Mouse (Mus musculus) monocyte, adult 59 days (primary cell): ENCODE results near the gene Lin7b. TPM values are rescaled to one million over a fixed set of nuclear protein-coding genes. Genes with fewer than 3 reads are reported as not detected.

Source experiments
- total RNA-seq, 2 experiments: library from RNA; stranded (reverse); gene quantifications; one replicate each; pipeline ENCODE4 v1.2.4; 2023

Gene Lin7b
- not detected for total RNA-seq

GRCm38 (mm10) chr7:45370475-45371311 is at the start of gene Lin7b:
Gene Lin7b, minus strand, starts transcription at chr7:45370583.

GRCm38 (mm10) chr7:45413113-45413863 is 42.9 kb upstream of the Lin7b start, which contains the start of gene Ntf5:
Gene Ntf5, plus strand, starts transcription at chr7:45413695.

GRCm38 (mm10) chr7:45405091-45406075 is 35.0 kb upstream of the Lin7b start, which contains the start of gene Kcna7:
Gene Kcna7, plus strand, starts transcription at chr7:45405653.

DNA sequence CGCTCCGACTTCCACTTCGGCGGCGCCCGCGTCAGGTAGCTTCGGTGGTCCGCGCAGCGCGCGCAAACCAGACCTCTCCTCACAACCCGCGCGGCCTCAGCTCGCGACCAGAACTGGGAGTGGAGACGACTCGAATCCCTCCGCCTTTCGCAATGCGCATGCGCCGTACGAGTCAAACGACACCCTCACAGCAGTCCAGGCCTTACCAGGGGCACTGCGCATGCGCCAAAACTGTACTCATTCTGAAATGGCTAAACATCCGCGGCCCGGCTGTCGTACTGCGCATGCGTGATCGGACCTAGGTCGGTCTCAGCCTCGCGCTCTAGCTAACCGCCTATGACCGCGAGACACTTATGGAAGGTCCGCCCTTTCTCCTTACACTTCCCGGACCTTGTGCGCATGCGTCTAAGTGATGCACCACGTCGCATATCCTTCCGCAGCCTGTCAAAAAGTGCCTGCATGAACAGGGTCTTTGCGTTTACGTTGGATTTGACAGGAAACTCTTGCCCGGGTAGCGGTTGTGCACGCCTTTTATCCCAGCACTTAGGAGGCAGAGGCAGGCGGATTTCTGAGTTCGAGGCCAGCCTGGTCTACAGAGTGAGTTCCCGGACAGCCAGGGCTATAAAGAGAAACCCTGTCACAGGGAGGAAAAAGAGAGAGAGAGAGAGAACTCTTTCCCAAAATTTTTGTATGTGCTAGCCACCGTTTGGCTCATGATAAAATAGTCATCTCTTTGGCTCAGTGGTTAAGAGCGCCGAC is 25.4 kb upstream of the Lin7b start, which contains the start of gene Snrnp70:
TSS of gene Snrnp70 (minus strand) at position 165 of the 759 bp plus-strand sequence.

DNA sequence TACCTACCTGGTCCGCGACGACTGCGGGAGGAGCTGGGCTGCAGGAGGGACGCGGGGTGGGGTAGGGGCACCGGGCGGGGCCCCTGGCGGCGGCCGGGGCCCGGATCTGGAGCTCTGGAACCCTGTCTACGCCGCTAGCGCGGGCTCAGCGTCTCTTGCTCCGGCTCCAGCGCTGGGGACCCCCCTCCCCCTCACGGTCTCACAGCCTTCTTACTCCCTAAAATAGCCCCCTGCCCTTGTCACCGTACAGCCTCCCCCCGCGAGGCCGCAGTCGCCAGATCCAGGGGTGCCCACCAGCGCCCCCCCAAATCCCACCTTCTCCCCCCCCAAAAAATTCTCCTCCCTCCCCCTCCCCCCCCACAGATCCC is 3.7 kb downstream of the Lin7b start, which contains the start of gene Ppfia3:
TSS of gene Ppfia3 (minus strand) at position 368 of the 368 bp plus-strand sequence.

DNA sequence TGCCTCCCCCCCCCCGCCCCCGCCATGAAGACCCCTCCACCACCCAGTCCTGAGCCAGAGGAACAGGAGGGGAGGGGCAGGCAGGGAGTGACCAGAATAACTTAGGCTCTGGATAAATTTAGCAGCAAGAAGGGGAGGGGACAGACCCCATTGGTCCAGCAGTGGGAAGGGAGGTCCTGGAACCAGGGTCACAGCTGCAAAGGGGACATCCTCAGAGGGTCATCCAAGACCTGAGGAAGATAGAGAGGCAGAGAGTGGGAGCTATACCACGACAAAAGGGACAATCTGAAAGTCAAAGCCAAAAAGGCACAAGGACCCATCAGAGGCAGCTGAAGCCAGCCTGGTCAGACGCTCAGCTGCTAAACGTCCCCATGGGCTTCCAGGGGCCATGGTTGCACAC is 35.3 kb downstream of the Lin7b start, which contains the start of gene Hrc:
TSS of gene Hrc (plus strand) at position 235 of the 400 bp plus-strand sequence.

GRCm38 (mm10) chr7:45333431-45333982 is 36.9 kb downstream of the Lin7b start, which contains the start of gene Trpm4:
Gene Trpm4, minus strand, starts transcription at chr7:45333780.

Other genes starting within 250 kb of the Lin7b start
- 1,000 to 10,000 TPM; 2,292 to 2,480 TPM for gene Rps11, start 246.1 kb downstream of the Lin7b start, total RNA-seq
- gene Rpl13a, start 241.8 kb downstream of the Lin7b start, total RNA-seq = 1,000 to 10,000 TPM; 1,720 to 2,206 TPM
- not detected for gene Gm45713, start 234.4 kb downstream of the Lin7b start, total RNA-seq
- gene Flt3l, start 234.2 kb downstream of the Lin7b start, total RNA-seq = 10 to 100 TPM; 38.8 to 44.7 TPM
- 10 to 100 TPM; 40.7 to 42.0 TPM for gene Pih1d1, start 216.3 kb downstream of the Lin7b start, total RNA-seq
- gene Aldh16a1, start 216.0 kb downstream of the Lin7b start, total RNA-seq = 100 to 1,000 TPM; 133 to 144 TPM
- gene Slc17a7, start 206.6 kb downstream of the Lin7b start, total RNA-seq = not detected
- not detected for gene Gfy, start 191.0 kb downstream of the Lin7b start, total RNA-seq
- gene Pth2, start 189.6 kb downstream of the Lin7b start, total RNA-seq = not detected
- not detected for gene Ccdc155, start 165.7 kb downstream of the Lin7b start, total RNA-seq
- gene Dkkl1, start 158.4 kb downstream of the Lin7b start, total RNA-seq = 1 to 10 TPM in 1 of 2 experiments, under 1 TPM in 1; 0.71 to 1.8 TPM
- 1 to 10 TPM in 1 of 2 experiments, under 1 TPM in 1; 0.46 to 3.1 TPM for gene Tead2, start 154.8 kb downstream of the Lin7b start, total RNA-seq
- 100 to 1,000 TPM; 153 to 162 TPM for gene Cd37, start 131.5 kb downstream of the Lin7b start, total RNA-seq
- not detected for gene Slc6a16, start 129.5 kb downstream of the Lin7b start, total RNA-seq
- under 1 TPM in 1 of 2 experiments, not detected in 1; 0.27 TPM for gene Slc6a21, start 93.1 kb downstream of the Lin7b start, total RNA-seq
- gene Trpm4, start 36.8 kb downstream of the Lin7b start, total RNA-seq = 10 to 100 TPM; 13.8 to 14.3 TPM
- gene Hrc, start 35.3 kb downstream of the Lin7b start, total RNA-seq = not detected
- gene Ppfia3, start 3.6 kb downstream of the Lin7b start, total RNA-seq = under 1 TPM; 0.18 to 0.67 TPM
- 100 to 1,000 TPM; 372 to 402 TPM for gene Snrnp70, start 25.2 kb upstream of the Lin7b start, total RNA-seq
- gene Kcna7, start 35.1 kb upstream of the Lin7b start, total RNA-seq = not detected
- gene Ntf5, start 43.1 kb upstream of the Lin7b start, total RNA-seq = not detected
- not detected for gene Lhb, start 50.2 kb upstream of the Lin7b start, total RNA-seq
- gene Gys1, start 64.3 kb upstream of the Lin7b start, total RNA-seq = 10 to 100 TPM in 1 of 2 experiments, 1 to 10 TPM in 1; 7.7 to 10.9 TPM
- gene Ruvbl2, start 67.5 kb upstream of the Lin7b start, total RNA-seq = 10 to 100 TPM; 27.3 to 29.0 TPM
- gene Ftl1, start 89.3 kb upstream of the Lin7b start, total RNA-seq = 1,000 to 10,000 TPM; 2,883 to 3,990 TPM
- gene Bax, start 96.3 kb upstream of the Lin7b start, total RNA-seq = 100 to 1,000 TPM; 111 to 121 TPM
- gene Tulp2, start 111.3 kb upstream of the Lin7b start, total RNA-seq = not detected
- gene Gm45808, start 116.2 kb upstream of the Lin7b start, total RNA-seq = 1 to 10 TPM; 1.3 to 1.7 TPM
- 10 to 100 TPM; 10.4 to 11.5 TPM for gene Dhdh, start 118.2 kb upstream of the Lin7b start, total RNA-seq
- 100 to 1,000 TPM; 153 to 162 TPM for gene Nucb1, start 139.8 kb upstream of the Lin7b start, total RNA-seq
- 100 to 1,000 TPM; 820 to 877 TPM for gene Ppp1r15a, start 155.7 kb upstream of the Lin7b start, total RNA-seq
- gene Plekha4, start 155.7 kb upstream of the Lin7b start, total RNA-seq = under 1 TPM; 0.71 to 0.79 TPM
- gene Hsd17b14, start 184.3 kb upstream of the Lin7b start, total RNA-seq = under 1 TPM in 1 of 2 experiments, not detected in 1; 0.39 TPM
- 10 to 100 TPM; 64.9 to 67.0 TPM for gene Bcat2, start 199.6 kb upstream of the Lin7b start, total RNA-seq
- gene Fgf21, start 244.9 kb upstream of the Lin7b start, total RNA-seq = not detected
- gene Fut1, start 246.7 kb upstream of the Lin7b start, total RNA-seq = not detected